Mouse (Mus musculus) kidney, adult 2 months (tissue): Measurements from ENCODE around the gene Srd5a1.

ENCODE experiments used
- CTCF ChIP-seq: fragments of 200-500 bp; conservative IDR thresholded peaks from 2 replicates; pipeline ENCODE4 v1.5.1; 2011; ENCODE audit warnings: low read depth, mild to moderate bottlenecking, control low read depth, low read length, moderate library complexity, mixed read lengths; ENCODE audit not compliant: insufficient read depth, insufficient read length
- POLR2A ChIP-seq: fragments of 200-500 bp; IDR thresholded peaks from one replicate; pipeline ENCODE4 v1.6.1; 2011; ENCODE audit warnings: low read depth, low read length, control low read depth

DNA sequence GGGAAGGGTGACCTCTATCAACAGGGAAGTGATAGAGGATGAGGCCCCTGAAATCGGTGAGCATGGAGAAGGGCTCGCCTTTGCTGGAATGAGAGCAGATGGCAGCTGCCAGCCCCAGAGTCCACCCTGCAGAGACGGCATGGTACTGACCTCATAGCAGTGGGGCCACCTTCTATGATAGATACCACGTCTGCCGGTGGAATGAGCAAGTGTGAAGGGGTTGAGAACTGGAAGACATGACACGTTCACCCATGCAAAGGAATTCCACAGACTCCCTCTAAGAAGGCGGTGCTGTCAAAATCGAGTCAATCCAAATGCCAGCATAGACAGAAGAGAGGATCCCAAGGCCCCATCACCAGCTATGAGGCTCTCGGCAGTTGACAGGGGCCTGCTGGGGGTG is 57.0 kb downstream of the Srd5a1 start:
- no peak for TF ChIP-seq CTCF
- no peak for TF ChIP-seq POLR2A
